Mouse (Mus musculus): ENCODE data around the gene Olfr193.
"Not testable (repeated sequence)": the region's sequence is repeated elsewhere in the genome, so short reads cannot be mapped to it uniquely, and the experiment has no call there.

The Olfr193 gene

GRCm38 (mm10) chr16:59111781-59112180, at the start of gene Olfr193:
Gene Olfr193 (minus strand): TSS chr16:59111881.
- no peak for DNase-seq (ENCODE audit: low read depth, low spot score)

DNA sequence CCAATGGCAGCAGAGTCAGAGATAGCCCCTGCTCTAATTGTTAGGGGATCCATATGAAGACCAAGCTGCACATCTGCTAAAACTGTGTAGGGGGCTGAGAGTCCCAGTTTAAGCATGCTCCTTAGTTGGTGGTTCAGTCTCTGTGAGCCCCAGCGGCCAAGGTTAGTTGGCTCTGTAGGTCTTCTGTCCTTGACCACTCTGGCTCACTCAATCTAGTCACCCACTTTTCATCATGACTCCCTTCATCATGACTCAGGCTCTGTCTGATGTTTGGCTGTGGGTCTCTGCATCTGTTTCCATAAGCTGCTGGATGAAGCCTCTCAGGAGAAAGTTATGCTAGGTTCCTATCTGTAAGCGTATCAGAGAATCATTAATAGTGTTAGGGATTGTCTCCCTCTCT, 40.3 kb upstream of the Olfr193 start:
- DNase-seq (ENCODE audit: low read depth, low spot score), result no peak

DNA sequence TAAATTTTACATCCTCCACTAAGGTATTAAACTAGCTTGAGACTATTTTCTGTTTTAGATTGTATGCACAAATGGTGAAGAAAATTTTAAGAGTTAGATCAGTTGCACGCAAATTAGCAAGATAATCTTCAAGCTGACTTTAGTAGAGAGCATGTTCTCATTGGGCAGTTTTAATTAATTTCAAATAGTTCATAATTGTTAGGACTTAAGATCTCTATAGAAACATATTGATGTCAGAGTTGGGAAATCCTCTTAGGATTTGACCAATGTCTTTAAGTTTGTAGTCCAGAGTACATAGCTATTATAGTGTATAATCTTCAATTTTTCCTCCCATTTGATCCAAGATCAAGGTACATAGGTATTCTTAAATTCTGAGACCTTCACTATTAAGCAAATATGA, 35.1 kb upstream of the Olfr193 start, which contains the start of gene Olfr195:
TSS of gene Olfr195 (plus strand) at position 301 of the 400 bp plus-strand sequence.
- DNase-seq (ENCODE audit: low read depth, low spot score), result no peak

GRCm38 (mm10) chr16:59141105-59141504, 29.4 kb upstream of the Olfr193 start:
- no peak for DNase-seq (ENCODE audit: low read depth, low spot score)

DNA sequence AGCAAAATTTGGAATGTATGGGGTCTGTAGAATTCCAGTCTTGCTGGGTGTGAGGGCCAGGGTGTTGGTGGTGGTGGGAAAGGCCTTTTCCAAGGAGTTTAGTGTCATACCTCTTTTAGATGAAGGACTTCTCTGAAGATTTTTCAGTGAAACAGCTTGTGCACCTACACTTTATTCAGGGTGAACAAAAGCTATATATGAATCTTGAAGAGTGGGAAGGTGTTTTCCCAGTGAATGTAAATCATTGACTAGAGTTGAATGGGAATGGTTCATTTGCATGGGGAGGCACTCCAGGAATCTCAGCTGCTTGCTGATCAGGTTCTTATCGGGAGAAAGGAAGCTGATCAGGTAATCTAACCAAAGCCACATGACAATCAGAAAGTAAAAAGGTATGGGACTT, 19.1 kb upstream of the Olfr193 start:
- no peak for DNase-seq (ENCODE audit: low read depth, low spot score)

GRCm38 (mm10) chr16:59120969-59121368, 9.3 kb upstream of the Olfr193 start, which contains the start of gene Olfr194:
Gene Olfr194 (minus strand): TSS chr16:59121069.
- DNase-seq (ENCODE audit: low read depth, low spot score), result no peak

GRCm38 (mm10) chr16:59108522-59108921, 3.2 kb downstream of the Olfr193 start:
- DNase-seq (ENCODE audit: low read depth, low spot score), result not testable (repeated sequence)

DNA sequence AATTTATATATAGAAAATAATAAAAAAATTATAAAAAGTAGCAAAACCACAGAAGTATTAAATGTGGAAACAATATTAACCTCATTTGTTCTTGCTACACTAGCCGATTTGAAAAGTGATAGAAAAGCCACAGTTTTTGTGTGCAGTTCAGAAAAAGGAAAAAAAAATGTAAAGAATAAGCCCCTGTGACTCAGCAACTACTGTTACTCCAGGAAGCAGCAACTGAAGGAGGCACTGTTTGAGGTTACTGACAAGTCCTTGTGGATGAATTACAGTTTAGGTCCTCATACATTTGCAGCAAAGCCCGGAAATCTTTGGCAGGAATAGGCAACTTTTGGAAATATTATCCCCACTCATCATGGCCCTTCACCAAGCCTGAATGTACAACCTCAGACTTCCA, 6.4 kb downstream of the Olfr193 start:
- DNase-seq (ENCODE audit: low read depth, low spot score), result no peak

DNA sequence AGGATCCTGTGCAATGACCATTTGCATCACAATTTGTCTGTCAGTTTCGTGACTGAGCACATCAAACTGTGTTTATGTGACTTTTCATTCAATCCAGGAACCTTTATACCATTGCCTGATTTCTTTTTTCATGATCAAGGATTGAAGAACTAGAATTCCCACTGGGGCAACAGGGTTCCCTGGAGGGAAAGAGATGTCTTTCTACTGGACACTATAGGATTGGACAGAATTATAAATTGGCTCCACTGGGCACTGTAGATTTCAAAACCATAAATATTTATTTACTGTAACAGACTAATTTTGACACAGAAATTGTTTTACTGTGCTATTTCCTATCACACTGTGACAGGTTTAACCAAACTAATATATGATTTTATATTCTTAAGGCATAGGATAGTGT, 22.0 kb downstream of the Olfr193 start, which contains the start of gene Olfr191:
TSS of gene Olfr191 (minus strand) at position 101 of the 400 bp plus-strand sequence.
- not testable (repeated sequence) for DNase-seq (ENCODE audit: low read depth, low spot score)

- DNase-seq (ENCODE audit: low read depth, low spot score), result not testable (repeated sequence)
These were observed 30.6 kb downstream of the Olfr193 start for GRCm38 (mm10) chr16:59081113-59081512.

- DNase-seq (ENCODE audit: low read depth, low spot score), result no peak
These were observed 33.8 kb downstream of the Olfr193 start, which contains the start of gene Olfr190 for GRCm38 (mm10) chr16:59077905-59078304. Gene Olfr190 (minus strand): TSS chr16:59078005.

- DNase-seq (ENCODE audit: low read depth, low spot score), result no peak
These were observed 38.2 kb downstream of the Olfr193 start for GRCm38 (mm10) chr16:59073520-59073919.

DNA sequence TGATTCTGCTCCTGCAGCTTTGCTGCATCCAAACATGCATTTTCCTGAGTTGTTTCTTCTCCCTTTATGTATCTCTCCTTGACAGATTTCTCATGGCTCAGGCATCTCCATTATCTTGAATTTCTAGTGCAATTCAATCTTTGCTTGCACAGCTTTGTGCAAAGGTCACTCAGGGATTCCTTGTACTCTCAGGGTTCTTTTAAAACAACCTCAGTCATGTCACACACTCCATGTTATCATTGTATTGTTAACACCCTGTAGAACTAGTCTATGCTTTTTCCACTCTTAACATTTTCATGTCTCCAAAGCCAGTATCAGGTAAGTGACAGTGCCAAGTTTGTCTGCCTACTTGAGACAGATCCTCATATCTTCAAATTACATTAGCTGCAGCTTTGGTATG, 39.9 kb downstream of the Olfr193 start:
- no peak for DNase-seq (ENCODE audit: low read depth, low spot score)

- not testable (repeated sequence) for DNase-seq (ENCODE audit: low read depth, low spot score)
These were observed 49.3 kb downstream of the Olfr193 start for GRCm38 (mm10) chr16:59062411-59062810.

Data from brain, embryonic 18.5 days (tissue).